Mouse (Mus musculus) C2C12 (cell line): ENCODE measurements at regions not wholly inside any gene's neighbourhood (a gene's known extent, or its start where the extent isn't known, plus 50 kb on each side); places are given as distances from the start of the nearest gene placed in this dataset.

Source experiments
- CEBPB ChIP-seq: IDR thresholded peaks from one replicate; pipeline ENCODE4 v1.6.1; 2011; ENCODE audit warnings: low read depth, mild to moderate bottlenecking, control low read depth, moderate library complexity
- CTCF ChIP-seq: IDR thresholded peaks from one replicate; pipeline ENCODE4 v1.5.1; 2011; ENCODE audit not compliant: control insufficient read depth, insufficient read depth, insufficient read length
- MAX ChIP-seq: IDR thresholded peaks from one replicate; pipeline ENCODE4 v1.6.1; 2011; ENCODE audit warnings: mild to moderate bottlenecking, control low read depth
- MYOD1 ChIP-seq: IDR thresholded peaks from one replicate; pipeline ENCODE4 v1.6.1; 2011; ENCODE audit warnings: low read depth; ENCODE audit not compliant: control insufficient read depth, insufficient read length
- USF1 ChIP-seq: IDR thresholded peaks from one replicate; pipeline ENCODE4 v1.6.1; 2011; ENCODE audit warnings: low read depth, mild to moderate bottlenecking, control low read depth, moderate library complexity

DNA sequence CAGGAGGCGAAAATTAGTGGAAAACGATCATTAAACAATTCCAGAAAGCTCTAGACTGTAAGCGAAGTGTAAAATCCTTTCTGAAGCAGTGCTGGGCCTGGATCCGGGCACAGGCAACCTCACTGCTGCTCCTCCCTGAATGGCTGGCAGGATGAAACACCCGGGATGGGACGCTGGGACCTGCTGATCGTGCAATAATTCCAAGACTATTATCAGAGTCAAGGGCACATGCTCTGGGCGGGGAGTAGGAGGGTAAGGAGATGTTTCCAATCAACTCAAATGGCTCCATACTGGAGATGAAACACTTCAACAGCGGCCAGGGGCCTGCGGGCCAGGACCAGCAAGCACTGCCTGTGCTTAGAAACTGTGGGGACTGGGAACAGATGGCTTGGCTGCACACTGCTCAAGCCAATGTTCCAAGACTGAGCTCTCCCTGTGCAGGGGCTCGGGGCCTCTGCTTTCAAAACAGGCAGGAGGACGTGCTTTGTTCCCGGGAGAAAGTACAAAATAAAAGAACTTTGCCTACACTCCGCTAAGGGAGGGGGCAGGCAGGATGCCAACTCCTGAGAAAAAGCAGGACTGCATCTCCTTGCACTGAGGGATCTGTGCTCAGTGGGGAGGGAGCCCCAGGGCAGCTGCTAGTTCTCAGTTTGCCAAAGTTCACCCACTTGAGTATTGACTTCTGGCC lies 63.3 kb upstream of the Ssr3 start:
- no peak for TF ChIP-seq CTCF
- no peak for TF ChIP-seq MAX
- TF ChIP-seq MYOD1: no peak
- no peak for TF ChIP-seq CEBPB
- TF ChIP-seq USF1: no peak
